Mouse (Mus musculus): ENCODE results near the gene Canx. TPM values are rescaled to one million over a fixed set of nuclear protein-coding genes. Genes with fewer than 3 reads are reported as not detected.
A peak's percentile ranks its signal among the peaks of the same experiment; 100 is the strongest.
"Not testable (repeated sequence)": the region's sequence is repeated elsewhere in the genome, so short reads cannot be mapped to it uniquely, and the experiment has no call there.

The Canx gene
- total RNA-seq, 2 experiments from 2014 or later: 390 to 437 TPM

DNA sequence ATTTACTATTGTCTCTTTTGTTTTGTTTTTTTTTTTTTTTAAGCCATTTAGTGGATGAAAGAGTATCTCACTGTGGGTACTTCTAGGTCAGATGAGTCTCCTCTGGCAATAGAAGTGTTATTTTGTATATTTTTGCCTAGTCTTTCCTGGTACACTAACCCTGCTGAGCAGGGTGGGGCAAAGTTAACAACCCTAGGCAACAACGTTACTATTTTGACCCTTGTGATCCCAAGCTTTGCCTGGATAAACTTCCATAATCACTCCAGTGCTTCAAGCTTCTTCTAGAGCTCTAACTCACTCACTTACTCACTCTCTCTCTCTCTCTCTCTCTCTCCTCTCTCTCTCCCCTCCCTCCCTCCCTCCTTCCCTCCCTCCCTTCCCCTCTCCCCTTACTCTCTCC lies 10.7 kb upstream of the Canx start:
- DNase-seq (ENCODE audit: extremely low spot score in 1 of 2, low spot score in 1 of 2): no peak

- no peak for DNase-seq (ENCODE audit: extremely low spot score in 1 of 2, low spot score in 1 of 2)
Observed at GRCm38 (mm10) chr11:50333181-50333580, 7.7 kb upstream of the Canx start.

DNA sequence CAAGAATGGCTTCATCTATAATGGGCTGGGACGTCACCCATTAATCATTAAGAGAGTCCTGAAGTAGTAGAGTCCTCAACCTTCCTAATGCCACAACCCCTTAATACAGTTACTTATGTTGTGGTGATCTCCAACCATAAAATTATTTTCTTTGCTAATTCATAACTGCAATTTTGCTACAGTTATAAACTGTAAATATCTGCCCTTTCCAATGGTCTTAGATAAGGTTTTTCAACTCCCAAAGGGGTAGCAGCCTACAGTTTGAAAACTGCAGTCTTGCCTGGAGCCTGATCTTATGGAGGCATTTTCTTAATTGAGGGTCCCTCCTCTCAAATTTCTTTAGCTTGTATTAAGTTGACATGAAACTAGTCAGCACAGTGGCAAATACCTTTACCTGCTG lies 3.9 kb upstream of the Canx start:
- no peak for DNase-seq (ENCODE audit: extremely low spot score in 1 of 2, low spot score in 1 of 2)

DNA sequence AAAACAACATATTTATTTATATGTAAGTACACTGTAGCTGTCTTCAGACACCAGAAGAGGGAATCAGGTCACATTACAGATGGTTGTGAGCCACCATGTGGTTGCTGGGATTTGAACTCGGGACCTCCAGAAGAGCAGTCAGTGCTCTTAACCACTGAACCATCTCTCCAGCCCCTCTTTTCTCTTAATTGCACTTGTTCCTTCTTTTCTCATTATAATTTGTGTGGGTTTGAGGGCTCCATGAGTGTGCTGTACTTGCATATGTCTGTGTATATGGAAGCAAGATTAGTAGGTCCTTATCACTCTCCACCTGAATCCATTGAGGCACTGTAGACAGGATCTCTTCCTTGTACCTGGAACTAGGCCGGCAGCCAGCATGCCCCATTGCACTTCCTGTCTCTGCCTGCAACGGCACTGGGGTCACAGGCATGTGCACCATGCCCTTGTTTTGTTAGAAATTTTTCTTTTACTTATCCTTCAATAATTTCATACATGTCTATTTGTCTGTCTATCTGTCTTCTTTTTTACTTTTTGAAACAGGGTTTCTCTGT lies 2.7 kb upstream of the Canx start:
- DNase-seq (ENCODE audit: extremely low spot score in 1 of 2, low spot score in 1 of 2): no peak

DNA sequence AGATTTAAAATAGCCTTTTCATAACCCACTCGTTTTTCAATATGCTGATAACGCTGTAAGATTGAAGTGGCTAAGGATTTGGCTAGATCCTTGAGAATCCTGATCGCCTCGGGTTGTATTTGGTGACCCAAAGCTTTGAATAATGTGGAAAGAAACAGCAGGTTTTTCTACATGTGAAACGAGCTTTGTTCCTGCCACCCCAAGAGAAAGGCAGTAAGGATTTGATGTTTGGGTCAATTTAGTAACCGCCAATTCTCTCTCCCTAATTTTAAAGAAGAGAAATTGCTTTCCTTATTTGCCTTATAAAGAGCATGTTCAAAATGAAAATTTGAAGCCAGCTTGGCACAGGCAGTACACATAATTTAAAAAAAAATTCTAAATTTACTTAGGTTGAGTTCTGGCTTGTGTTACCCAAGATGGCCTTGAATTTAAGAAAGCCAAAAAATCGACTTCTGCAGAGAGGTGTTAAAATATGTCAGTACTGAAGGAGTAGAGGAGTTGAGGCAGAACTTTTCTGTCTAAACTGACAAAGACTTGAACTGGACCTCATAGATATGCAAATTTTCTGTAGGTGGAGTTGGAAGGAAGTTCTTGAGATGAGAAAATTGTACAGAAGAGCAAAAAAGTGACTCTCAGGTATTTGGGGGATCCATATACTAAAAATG lies 961 bp upstream of the Canx start:
- DNase-seq (ENCODE audit: extremely low spot score in 1 of 2, low spot score in 1 of 2): no peak

DNA sequence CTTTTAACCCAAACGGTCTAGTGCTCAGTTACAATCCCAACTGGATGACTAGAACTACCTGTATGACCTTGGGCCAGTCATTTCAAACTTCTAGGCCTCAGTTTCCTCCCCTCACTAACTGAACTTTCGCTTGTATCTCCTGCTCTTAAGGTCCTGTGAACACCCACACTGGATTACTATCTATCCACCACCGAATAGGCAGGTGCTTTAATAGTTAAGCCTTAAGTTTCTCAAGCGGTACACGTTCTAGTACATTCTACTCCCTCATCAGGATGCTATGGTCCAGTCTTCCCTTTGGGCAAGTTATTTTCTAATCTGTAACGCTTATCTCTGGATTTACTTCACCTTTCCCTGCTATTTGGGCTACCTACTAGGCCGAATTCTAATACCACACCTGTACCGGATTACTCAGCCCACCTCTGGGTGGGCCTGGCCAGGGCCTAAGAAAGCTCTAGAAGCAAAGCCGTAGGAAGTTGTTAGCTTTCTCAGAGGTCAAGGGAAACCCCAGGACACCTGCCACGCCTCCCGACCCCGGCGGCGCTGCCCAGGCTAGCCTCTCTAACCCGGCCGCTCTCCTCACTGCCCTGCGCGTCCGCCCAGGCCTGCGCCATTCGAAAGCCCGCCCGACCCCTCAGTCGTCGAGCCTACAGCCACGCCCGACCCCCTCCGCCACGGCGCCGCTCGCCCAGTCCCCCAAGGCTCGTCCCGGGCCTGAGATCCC lies 562 bp downstream of the Canx start:
- DNase-seq (ENCODE audit: extremely low spot score in 1 of 2, low spot score in 1 of 2): no peak

DNA sequence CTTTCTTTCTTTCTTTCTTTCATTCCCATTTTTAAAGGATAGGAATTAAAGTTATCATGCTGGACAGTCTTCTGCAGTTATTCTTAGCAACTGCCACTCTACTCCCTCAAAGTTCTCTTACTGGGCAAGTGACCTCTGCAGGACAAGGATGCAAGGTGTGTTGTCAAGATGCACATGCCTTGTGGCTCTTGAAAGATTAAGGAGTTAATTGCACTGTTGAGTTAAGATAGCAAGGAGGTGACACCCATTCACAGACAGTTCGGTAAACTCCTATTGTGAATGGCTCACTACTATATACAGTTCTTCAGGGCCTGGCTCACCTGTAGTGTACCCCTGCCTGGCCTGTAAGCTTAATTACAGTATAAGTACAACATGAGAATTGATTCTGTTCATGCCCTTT lies 1.6 kb downstream of the Canx start:
- DNase-seq (ENCODE audit: extremely low spot score in 1 of 2, low spot score in 1 of 2): no peak

DNA sequence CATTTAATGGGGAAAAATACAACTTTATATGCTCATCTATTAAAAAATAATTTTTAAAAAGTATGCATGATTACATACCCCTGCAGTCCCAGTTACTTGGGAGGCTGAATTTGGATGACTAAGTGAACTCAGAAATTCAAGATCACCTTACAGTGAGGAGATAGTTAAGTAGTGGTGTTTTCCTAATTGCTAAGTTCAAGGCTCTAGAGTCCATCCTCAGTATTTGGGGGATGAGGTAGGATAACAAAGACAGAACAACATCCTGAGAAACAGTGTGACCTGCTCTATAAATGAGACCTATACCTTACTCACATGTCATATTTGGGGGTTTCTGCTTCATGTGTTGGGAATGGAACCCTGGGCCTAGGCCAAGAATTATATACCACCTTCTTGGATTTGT lies 3.1 kb downstream of the Canx start:
- DNase-seq (ENCODE audit: extremely low spot score in 1 of 2, low spot score in 1 of 2): no peak

DNA sequence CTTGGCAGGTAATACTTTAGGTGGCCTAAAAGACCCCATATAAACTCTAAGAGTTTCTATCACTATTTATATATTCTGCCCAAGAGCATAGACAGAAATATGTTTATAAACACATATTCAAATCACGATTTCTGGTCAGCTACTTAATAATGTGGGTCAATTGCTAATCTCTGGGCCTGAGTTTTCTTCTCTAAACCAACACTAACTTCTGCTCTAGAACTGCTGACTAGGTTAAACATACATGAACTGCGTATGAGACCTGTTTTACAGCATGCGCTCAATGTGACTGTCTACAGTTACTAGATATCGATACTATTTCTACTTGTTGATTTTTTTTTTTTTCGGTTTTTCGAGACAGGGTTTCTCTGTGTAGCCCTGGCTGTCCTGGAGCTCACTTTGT lies 4.2 kb downstream of the Canx start:
- no peak for DNase-seq (ENCODE audit: extremely low spot score in 1 of 2, low spot score in 1 of 2)

DNA sequence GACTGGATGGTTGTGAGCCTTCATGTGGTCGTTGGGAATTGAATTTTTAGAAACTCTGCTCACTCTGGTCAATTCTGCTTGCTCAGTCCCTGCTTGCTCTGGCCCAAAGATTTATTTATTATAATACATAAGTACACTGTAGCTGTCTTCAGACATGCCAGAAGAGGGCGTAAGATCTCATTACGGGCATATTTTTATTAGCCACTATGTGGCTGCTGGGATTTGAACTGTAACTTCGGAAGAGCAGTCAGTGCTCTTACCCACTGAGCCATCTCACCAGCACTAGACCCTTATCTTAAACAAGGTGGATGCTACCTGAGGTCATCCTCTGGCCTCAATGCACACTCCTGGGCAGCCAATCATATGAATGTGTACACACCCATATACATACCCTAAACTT lies 6.1 kb downstream of the Canx start:
- not testable (repeated sequence) for DNase-seq (ENCODE audit: extremely low spot score in 1 of 2, low spot score in 1 of 2)

DNA sequence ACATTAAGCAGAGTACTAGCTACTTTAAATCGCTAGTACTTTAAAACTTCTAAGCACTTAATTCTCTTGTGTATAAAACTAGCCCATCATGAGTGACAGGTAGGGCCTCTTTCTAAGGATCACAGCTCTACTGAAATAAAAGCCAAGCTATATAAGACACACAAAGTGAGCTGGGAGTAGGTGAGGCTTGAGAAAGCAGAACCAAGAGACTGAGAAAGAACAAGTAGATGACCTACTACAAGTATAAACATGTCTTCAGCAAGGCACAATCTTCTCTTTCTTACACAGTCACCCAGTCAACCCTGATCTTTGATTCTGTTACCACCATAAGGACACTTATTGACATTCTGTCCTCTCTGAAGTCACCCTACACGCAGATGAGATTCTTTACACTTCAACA lies 12.7 kb downstream of the Canx start:
- DNase-seq (ENCODE audit: extremely low spot score in 1 of 2, low spot score in 1 of 2): no peak

DNA sequence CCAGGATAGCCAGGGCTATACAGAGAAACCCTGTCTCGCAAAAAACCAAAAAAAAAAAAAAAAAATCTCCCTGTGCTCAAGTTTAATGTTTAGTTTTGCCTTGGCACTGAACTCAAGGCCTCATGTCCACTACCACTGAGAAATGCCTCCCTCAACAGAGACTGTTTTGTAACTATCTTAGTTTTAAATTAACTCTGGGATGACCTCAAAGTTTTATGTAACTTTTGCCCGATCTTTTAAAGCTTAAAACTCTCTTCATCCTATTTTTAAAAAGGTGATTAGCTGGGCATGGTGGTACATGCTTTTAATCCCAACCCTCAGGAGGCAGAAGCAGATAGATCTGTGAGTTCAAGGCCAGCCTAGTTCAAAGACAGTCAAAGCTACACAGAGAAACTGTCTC lies 22.1 kb downstream of the Canx start:
- no peak for DNase-seq (ENCODE audit: extremely low spot score in 1 of 2, low spot score in 1 of 2)

DNA sequence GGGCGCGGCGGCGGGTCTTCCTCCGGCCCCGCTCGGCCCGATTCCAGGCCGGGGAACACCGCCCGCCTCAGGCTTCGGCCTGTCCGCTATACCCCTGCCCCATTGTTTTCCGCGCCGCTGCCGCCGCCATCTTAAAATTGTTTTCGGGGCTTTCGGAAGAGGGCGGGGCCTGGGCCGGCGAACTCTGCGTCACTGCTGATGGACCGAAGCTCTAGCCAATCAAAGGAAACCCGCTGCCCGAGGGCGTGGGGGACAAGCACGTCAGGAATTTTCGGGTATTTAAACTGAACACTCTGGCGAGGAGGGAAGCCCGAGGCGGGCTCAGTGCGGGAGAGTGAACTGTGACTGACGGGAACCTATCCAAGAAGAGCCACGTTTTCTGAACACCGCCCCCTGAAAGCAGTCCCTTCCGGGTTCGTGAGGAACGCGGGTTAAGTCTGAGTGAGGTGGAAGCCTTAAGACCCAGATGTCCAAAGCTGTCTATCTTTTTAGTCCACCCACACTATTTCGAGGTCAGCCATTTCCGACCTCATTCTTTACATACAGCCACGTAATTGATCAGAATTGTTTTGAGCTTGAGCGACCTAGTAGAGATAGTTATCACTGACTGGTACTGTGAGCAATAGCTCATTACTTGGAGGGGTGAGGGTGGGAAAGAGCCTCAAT lies 33.1 kb downstream of the Canx start, which contains the start of gene Maml1:
Gene Maml1 (minus strand): TSS at position 122 of the 666 bp plus-strand sequence.
- DNase-seq (ENCODE audit: extremely low spot score in 1 of 2, low spot score in 1 of 2): peak; percentile 91 to 93

DNA sequence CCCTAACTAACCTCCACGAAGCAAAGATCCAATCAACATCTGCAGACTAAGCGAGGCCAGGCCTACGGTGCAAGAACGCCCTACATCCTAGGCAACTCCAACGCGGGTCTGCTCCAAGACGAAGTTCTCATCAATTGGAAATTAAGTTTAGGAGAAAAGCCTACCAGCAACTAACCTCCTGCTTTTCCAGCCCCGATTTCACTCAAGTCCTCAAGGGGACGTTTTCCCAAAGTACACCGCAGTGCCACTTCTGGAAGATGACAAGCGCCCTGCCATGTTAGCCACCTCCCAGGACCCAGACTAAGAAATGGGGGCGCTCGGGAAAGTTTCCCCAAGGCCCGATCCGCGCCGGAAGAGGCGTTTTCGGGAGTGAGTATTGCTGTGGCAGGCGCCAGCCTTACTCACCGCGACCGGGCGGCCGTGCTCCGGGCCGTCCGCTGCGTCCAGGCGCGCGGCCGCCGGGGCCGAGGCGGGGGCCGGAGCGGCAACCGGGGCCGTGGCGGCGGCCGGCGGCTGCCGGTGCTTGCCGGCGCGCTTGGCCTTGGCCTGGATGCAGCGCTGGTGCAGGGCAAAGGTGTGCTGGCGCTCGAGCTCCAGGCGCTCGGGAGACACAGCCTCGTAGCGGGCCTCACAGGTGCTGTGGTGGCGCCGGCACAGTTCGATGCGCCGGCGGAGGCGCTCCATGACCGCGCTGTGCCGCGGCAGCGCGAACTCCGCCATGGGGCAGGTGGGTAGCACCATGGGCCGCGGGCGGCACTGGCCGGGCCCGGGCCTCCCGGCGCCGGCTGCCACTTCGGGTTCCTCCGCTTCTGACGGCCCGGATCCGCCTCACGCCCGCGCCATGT lies 33.9 kb downstream of the Canx start:
- DNase-seq (ENCODE audit: extremely low spot score in 1 of 2, low spot score in 1 of 2): peak in 1 of 2 experiments; percentile 29

- DNase-seq (ENCODE audit: extremely low spot score in 1 of 2, low spot score in 1 of 2): no peak
Observed at GRCm38 (mm10) chr11:50290486-50291225, 34.8 kb downstream of the Canx start.

GRCm38 (mm10) chr11:50286428-50286827 lies 39.0 kb downstream of the Canx start:
- no peak for DNase-seq (ENCODE audit: extremely low spot score in 1 of 2, low spot score in 1 of 2)

- DNase-seq (ENCODE audit: extremely low spot score in 1 of 2, low spot score in 1 of 2): no peak
Observed at GRCm38 (mm10) chr11:50285696-50286095, 39.8 kb downstream of the Canx start.

DNA sequence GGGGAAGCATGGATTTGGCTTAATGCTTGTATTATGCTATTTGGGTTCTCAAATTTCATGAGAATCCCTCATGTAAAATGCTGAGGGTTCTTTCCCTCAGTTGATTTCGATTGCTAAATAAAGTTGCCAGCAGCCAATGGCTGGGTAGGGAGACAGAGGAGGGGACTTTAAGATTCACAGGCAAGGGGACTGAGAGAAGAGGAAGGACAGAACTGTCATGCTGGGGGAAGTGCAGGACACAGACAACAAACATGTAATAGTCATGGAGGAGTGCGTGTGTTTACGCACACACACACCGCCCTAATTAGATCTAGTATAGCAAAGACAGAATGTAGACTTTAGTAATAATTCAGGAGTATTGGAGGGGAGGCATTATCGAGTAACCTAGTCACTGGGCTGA lies 40.2 kb downstream of the Canx start:
- no peak for DNase-seq (ENCODE audit: extremely low spot score in 1 of 2, low spot score in 1 of 2)

DNA sequence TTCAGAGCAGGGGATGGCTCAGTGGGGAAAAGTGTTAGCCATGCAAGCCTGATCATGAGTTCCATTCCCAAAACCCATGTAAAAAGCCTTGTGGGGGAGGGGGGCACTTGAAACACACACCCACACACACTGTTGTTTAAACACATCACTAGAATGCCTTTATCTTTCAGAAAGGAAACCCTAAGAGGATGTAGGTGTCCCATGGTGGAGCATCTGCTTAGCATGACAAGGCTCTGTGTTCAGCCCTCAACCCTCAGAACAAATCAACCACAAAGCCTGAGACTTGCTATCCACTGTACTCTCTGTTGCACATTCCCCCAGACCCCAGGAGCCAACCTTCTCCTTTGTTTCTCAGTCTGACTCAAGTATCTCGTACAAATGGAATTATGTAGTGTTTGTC lies 45.4 kb downstream of the Canx start:
- no peak for DNase-seq (ENCODE audit: extremely low spot score in 1 of 2, low spot score in 1 of 2)

DNA sequence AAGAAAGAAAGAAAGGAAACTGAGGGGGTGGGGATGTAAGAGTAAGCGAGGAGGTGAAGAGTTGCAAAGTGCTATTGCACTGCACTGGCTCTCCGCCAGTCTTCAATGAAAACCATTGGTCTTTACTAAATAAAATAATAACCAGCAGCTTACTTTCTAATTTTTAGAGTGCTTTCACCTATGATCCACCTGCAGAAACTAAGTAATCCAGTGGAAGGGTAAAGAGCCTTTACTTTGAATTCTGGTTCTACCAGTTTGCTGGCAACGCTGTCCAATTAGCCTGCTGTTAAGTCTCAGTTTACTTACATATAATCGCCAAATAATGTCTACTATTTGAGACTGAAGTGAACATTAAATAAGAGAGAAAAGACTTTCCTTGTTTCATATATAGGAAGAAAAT lies 46.5 kb downstream of the Canx start:
- DNase-seq (ENCODE audit: extremely low spot score in 1 of 2, low spot score in 1 of 2): no peak

Measured in layer of hippocampus, postnatal 25 days (tissue).